Mouse (Mus musculus) CD4-positive naive resting alpha-beta T cell, adult 57 days (primary cell): ENCODE results near the gene Jmy. TPM values are rescaled to one million over a fixed set of nuclear protein-coding genes. Genes with fewer than 3 reads are reported as not detected.

ENCODE experiments used
- total RNA-seq: library from RNA; stranded (reverse); gene quantifications from one replicate; pipeline ENCODE4 v1.2.4, GENCODE M21; 2023

Jmy gene
- total RNA-seq: 105 TPM

DNA sequence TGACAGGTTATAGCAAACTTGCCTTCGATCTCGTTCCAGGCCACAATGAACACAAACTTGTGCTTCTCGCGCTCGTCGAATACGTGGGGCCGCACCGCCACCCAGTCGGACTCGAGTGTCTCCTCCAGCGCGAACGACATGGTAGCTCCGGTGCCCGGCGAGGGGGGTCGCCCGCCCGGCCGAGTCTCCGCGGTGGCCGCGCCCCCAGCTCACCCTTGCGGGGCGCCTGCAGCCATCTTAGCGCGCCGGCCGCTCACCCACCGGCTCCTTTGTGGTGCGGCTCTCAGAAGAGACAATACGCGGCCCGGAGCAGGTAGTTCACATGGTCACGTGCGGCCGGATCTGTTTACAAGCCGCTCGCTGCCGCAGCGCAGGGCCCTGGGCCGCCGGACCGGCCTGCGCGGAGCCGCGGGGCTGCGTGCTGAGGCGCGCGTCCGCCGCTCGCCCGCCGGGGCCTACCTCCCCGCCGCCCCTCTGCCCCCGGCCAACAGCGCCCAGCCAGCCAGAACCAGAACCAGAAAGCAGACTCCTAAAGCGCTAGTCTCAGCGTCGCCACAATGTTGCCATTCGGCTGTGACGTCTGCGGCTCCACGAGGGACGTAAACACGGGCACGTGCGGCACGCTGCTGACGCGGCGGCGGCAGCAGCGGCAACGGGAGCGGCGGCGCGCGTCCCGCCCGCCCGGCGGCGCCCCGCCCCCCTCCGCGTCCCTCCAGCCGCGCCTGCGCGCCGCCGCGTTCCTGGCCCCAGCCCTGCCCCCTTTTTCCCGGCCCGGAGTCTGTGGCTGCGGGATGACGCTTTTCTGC, at the start of gene Jmy:
Jmy (minus strand) TSS at position 642 of the 806 bp plus-strand sequence.

Other genes with a start within 250 kb of the Jmy start
- gene Homer1, start 200.2 kb downstream of the Jmy start, total RNA-seq: 18.2 TPM
- gene Bhmt, start 138.2 kb upstream of the Jmy start, total RNA-seq: 0.89 TPM
- gene Bhmt2, start 174.5 kb upstream of the Jmy start, total RNA-seq: not detected
- gene Dmgdh, start 174.6 kb upstream of the Jmy start, total RNA-seq: not detected